Mouse (Mus musculus) kidney, postnatal 4 days (tissue): ENCODE measurements around the gene Smyd3.
A peak's percentile ranks its signal among the peaks of the same experiment; 100 is the strongest.

Experiments used
- DNase-seq, 2 experiments: peaks; one replicate each; pipeline ENCODE4 v3.0.0; 2021; ENCODE audit warnings: mixed read lengths in 2 of 2

Smyd3 gene

GRCm38 (mm10) chr1:179458236-179458986, 59.4 kb downstream of the Smyd3 start:
- peak; percentile 51 to 71 for DNase-seq

- no peak for DNase-seq
These were observed 63.2 kb downstream of the Smyd3 start for GRCm38 (mm10) chr1:179454600-179454999.

GRCm38 (mm10) chr1:179451211-179451610, 66.6 kb downstream of the Smyd3 start:
- peak; percentile 55 to 58 for DNase-seq

GRCm38 (mm10) chr1:179446845-179447212, 71.0 kb downstream of the Smyd3 start:
- no peak for DNase-seq

GRCm38 (mm10) chr1:179446127-179446844, 71.6 kb downstream of the Smyd3 start:
- peak; percentile 55 to 65 for DNase-seq

GRCm38 (mm10) chr1:179443835-179444234, 74.0 kb downstream of the Smyd3 start:
- DNase-seq = peak in 1 of 2 experiments; percentile 35

GRCm38 (mm10) chr1:179443423-179443822, 74.4 kb downstream of the Smyd3 start:
- DNase-seq = peak in 1 of 2 experiments; percentile 15

GRCm38 (mm10) chr1:179436596-179436995, 81.2 kb downstream of the Smyd3 start:
- no peak for DNase-seq

- no peak for DNase-seq
These were observed 83.2 kb downstream of the Smyd3 start for GRCm38 (mm10) chr1:179434443-179435260.

- DNase-seq = no peak
These were observed 84.0 kb downstream of the Smyd3 start for GRCm38 (mm10) chr1:179433828-179434227.

GRCm38 (mm10) chr1:179433355-179433754, 84.5 kb downstream of the Smyd3 start:
- no peak for DNase-seq

GRCm38 (mm10) chr1:179430077-179430476, 87.8 kb downstream of the Smyd3 start:
- DNase-seq = no peak

GRCm38 (mm10) chr1:179424879-179425472, 92.9 kb downstream of the Smyd3 start:
- DNase-seq = no peak

- no peak for DNase-seq
These were observed 98.8 kb downstream of the Smyd3 start for GRCm38 (mm10) chr1:179419091-179419490.

GRCm38 (mm10) chr1:179408086-179408485, 109.8 kb downstream of the Smyd3 start:
- no peak for DNase-seq

- DNase-seq = no peak
These were observed 117.0 kb downstream of the Smyd3 start for GRCm38 (mm10) chr1:179400835-179401234.

GRCm38 (mm10) chr1:179398639-179399038, 119.2 kb downstream of the Smyd3 start:
- DNase-seq = no peak

- peak; percentile 10 to 13 for DNase-seq
These were observed 131.4 kb downstream of the Smyd3 start for GRCm38 (mm10) chr1:179386237-179386975.

GRCm38 (mm10) chr1:179385691-179386090, 132.2 kb downstream of the Smyd3 start:
- DNase-seq = no peak

- no peak for DNase-seq
These were observed 133.5 kb downstream of the Smyd3 start for GRCm38 (mm10) chr1:179384296-179384695.

- no peak for DNase-seq
These were observed 139.7 kb downstream of the Smyd3 start for GRCm38 (mm10) chr1:179378102-179378501.

- DNase-seq = no peak
These were observed 142.9 kb downstream of the Smyd3 start for GRCm38 (mm10) chr1:179374987-179375386.
